Mouse (Mus musculus) hindbrain, embryonic 16.5 days (tissue): ENCODE results near the gene Nmnat1. TPM values are rescaled to one million over a fixed set of nuclear protein-coding genes. Genes with fewer than 3 reads are reported as not detected.

ENCODE experiments used
- ATAC-seq: fragments of 200-750 bp; cut with Nextera tagmentation; 2 replicates; pipeline ENCODE4 v1.8.0; 2017; ENCODE audit warnings: moderate TSS enrichment, moderate library complexity
- H3K27ac ChIP-seq: fragments of 300-500 bp; sonication (generic); 2 replicates; pipeline ENCODE4 v1.5.1; 2014; ENCODE audit warnings: low read depth, mild to moderate bottlenecking, control low read depth, low read length, moderate library complexity
- H3K27me3 ChIP-seq: fragments of 300-500 bp; sonication (generic); replicated peaks from 2 replicates; pipeline ENCODE4 v1.6.1; 2014; ENCODE audit warnings: low read length; ENCODE audit not compliant: control insufficient read depth, insufficient read depth
- H3K36me3 ChIP-seq: fragments of 300-500 bp; sonication (generic); 2 replicates; pipeline ENCODE4 v1.6.1; 2014; ENCODE audit warnings: mild to moderate bottlenecking, low read length, moderate library complexity, mixed read lengths; ENCODE audit not compliant: control insufficient read depth, insufficient read depth
- H3K4me1 ChIP-seq: fragments of 300-500 bp; sonication (generic); 2 replicates; pipeline ENCODE4 v1.6.1; 2014; ENCODE audit warnings: low read depth, low read length; ENCODE audit not compliant: control insufficient read depth, insufficient read depth
- H3K4me2 ChIP-seq: fragments of 300-500 bp; sonication (generic); 2 replicates; pipeline ENCODE4 v1.6.1; 2014; ENCODE audit warnings: mild to moderate bottlenecking, low read length, control low read depth, moderate library complexity
- H3K4me3 ChIP-seq: fragments of 300-500 bp; sonication (generic); 2 replicates; pipeline ENCODE4 v1.5.1; 2014; ENCODE audit warnings: mild to moderate bottlenecking, low read length, control low read depth, moderate library complexity
- H3K9ac ChIP-seq: fragments of 300-500 bp; sonication (generic); 2 replicates; pipeline ENCODE4 v1.6.1; 2014; ENCODE audit warnings: low read depth, mild to moderate bottlenecking, control low read depth, low read length, moderate library complexity
- H3K9me3 ChIP-seq: fragments of 300-500 bp; sonication (generic); 2 replicates; pipeline ENCODE4 v1.6.1; 2014; ENCODE audit warnings: mild to moderate bottlenecking, low read length, moderate library complexity; ENCODE audit not compliant: control insufficient read depth
- WGBS: fragments of 180-500 bp; shearing (Covaris S2); extraction: QIAGEN DNeasy Blood & Tissue Kit; methylation state at CpG from one replicate; pipeline ENCODE4 v1.1.7; 2014; 5-methylcytosine and 5-hydroxymethylcytosine counted together
- polyA plus RNA-seq: library from polyadenylated mRNA; unstranded; fragments of >200 nt; fragmentation: Nextera tagmentation; extraction: Ambion mirVana; gene quantifications from 2 replicates; pipeline ENCODE4 v1.2.1, GENCODE M21; 2015

Nmnat1 gene
- polyA plus RNA-seq = 7.7 and 9.1 TPM in 2 replicates

DNA sequence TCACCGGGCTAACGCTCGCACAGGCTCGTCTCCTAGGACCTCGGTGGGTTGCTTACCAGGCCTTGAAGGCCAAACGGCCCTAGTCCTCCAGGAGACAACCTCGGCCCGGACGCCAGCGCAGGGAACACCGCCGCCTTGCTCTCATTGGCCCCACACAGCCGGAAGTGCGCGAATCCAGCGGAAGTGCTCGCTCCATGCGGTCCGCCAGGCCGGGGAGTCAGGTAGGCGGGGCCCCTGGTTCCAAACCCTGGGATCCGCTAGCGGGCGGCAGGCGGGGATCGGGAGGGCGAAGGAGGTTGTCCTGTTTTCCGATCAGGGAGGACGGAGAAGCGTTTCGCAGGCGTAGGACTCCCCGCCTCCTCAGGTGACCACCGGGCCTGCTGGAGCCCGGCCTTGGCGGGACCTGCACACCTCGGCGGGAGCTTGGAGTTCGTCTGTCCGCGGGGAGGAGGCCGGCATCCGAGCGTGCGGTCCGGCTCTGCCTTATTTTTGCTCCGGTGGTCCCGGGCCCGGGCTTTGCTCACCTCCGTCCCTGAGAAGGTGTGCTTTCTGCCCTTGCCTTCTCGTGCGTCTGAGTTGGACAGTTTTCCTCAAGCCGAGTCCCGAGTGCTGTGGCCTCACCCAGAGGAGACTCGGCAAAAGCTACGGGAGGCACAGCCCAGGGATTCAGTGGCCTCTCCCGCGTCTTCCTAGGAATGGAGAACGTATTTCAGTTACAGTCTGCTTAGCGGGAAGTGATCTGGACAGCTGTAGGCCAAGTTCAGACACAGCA is at the start of gene Nmnat1, which contains the start of gene Lzic:
TSS of gene Nmnat1 (minus strand) at position 150 of the 772 bp plus-strand sequence.
TSS of gene Lzic (plus strand) at position 177 of the 772 bp plus-strand sequence.
- peak; percentile 97 for ATAC-seq
- Histone ChIP-seq H3K36me3 (peaks cover 16% of the 10 kb centered on the region), H3K4me1 (peaks cover 14% of the 10 kb centered on the region), H3K4me2 (peak within 1 kb of the TSS; percentile 57), H3K9ac (peak within 1 kb of the TSS; percentile 78), H3K9me3 (no peaks in the 10 kb centered on the region), H3K4me3 (peak within 1 kb of the TSS; percentile 69), H3K27me3 (no peaks in the 10 kb centered on the region), H3K27ac (peak within 1 kb of the TSS; percentile 71)
- under 1% methylated on average over 50 of the region's 60 CpGs for WGBS

DNA sequence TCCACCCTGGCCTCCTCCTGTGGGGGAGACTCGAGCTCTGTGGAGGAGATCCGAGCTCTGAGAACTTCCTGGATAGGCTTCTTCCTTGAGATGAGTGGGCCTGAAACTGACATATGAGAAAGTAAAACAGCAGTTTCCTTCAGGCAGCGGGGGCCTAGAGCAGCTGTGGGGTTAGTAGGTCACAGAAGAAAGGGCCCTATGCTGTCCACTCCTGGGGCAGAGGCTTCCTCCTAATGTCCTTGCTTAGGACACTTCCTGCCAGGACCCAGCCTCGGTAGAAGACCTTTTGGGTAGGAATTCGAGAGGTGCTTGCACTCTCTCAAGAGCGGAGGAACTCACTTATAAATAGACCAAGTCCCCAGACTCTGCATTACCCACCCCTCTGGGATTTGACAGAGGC is 44.7 kb upstream of the Nmnat1 start:
- H3K27me3 ChIP-seq = no peaks in the 10 kb centered on the region

DNA sequence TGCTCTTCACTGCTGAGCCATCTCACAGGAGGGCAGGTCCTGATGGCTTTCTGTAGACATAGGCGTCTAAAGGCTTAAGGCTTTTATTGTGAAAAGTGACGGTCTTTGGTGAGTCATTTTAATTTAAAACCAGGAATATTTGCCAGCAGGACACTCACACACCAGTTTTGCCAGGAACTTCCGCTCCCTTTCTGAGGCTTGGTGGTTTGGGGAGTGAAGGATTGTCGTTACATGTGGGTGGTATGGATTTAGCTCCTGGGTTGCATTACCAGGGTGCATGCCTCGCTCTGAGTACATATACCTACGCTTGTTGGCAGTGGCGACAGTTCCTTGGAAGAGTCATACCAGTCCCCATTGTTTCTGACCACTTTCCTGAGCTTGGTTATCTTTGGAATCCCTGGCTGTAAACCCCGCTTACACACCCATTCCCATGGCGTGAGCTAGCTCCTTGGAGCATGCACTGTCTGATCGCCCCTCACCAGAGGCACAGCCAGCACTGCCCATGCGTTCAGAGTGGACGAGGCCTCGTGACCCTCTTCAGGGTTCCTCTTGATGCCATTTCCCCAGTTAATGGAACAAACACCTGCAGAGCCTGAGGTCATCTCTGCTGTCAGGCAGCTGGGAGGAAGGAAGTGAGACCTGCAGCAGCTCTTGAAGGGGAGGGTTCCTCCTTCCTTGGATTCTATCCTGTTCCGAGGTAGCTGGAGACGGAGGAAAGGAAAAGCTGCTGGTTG is 42.8 kb upstream of the Nmnat1 start:
- ATAC-seq = no peak
- Histone ChIP-seq H3K4me1 (peaks cover 12% of the 10 kb centered on the region), H3K9me3 (no peaks in the 10 kb centered on the region), H3K27me3 (no peaks in the 10 kb centered on the region), H3K27ac (no peak overlapping the region), H3K36me3 (no peaks in the 10 kb centered on the region), H3K4me3 (no peak overlapping the region), H3K4me2 (no peak overlapping the region), H3K9ac (no peak overlapping the region)
- 84% methylated on average over 15 of the region's 15 CpGs for WGBS

More for the DNA sequence above, 44.7 kb upstream of the Nmnat1 start:
- ATAC-seq = no peak
- no peak overlapping the region for H3K4me3 ChIP-seq
- no peak overlapping the region for H3K4me2 ChIP-seq
- H3K27ac ChIP-seq = no peak overlapping the region
- WGBS = 85% methylated on average over 6 of the region's 6 CpGs
- H3K9me3 ChIP-seq = no peaks in the 10 kb centered on the region
- no peaks in the 10 kb centered on the region for H3K36me3 ChIP-seq
- peaks cover 12% of the 10 kb centered on the region for H3K4me1 ChIP-seq
- H3K9ac ChIP-seq = no peak overlapping the region

DNA sequence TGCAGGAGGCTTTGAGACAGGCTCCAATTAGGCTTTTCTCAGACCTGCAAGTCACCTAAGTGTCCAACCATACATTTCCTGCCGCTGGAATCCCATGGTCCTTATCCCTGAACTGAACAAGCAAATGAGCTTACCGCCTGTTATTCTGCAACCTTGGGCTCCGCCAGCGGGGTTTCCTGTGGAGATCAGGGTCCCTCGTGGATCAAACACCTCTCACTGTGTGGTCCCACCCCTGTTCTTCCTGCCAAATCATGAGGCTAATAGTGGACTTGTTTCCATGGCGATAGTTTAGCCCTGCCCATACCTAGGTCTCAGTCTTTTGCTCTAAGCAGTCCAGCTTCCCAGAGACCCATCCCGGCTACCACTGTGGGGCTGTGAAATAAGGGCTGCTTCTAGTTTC is 41.3 kb upstream of the Nmnat1 start:
- Histone ChIP-seq H3K27me3 (no peaks in the 10 kb centered on the region), H3K4me3 (no peak overlapping the region), H3K27ac (no peak overlapping the region), H3K9ac (no peak overlapping the region), H3K4me1 (peaks cover 12% of the 10 kb centered on the region), H3K36me3 (no peaks in the 10 kb centered on the region), H3K9me3 (no peaks in the 10 kb centered on the region), H3K4me2 (no peak overlapping the region)
- ATAC-seq = no peak
- WGBS = 38% methylated on average over 7 of the region's 7 CpGs

DNA sequence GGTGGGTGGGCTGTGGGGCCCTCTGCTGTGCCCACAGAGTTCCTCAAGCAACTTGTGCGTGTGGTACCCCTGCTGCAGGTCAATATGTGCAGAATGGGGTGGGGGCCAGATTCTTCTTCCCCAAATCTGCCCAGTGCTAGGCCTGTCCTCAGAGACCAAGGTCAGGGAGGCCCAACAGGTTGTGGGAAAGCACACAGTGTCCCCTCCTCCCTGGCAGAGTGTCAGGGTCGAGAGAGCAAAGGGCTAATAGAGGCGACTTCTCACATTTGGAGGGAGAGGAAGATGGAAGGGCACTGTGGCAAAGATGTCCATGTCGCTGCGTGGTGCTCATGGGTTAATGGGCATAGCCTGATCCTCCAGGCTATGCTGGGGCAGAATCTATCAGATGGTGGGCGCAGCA is 40.8 kb upstream of the Nmnat1 start:
- no peak overlapping the region for H3K4me3 ChIP-seq
- ATAC-seq = no peak
- WGBS = 86% methylated on average over 6 of the region's 6 CpGs
- peak overlapping the region; percentile 17; the same call in 1 of the 2 replicates for H3K9ac ChIP-seq
- H3K27me3 ChIP-seq = no peaks in the 10 kb centered on the region
- no peak overlapping the region for H3K27ac ChIP-seq
- H3K36me3 ChIP-seq = no peaks in the 10 kb centered on the region
- no peaks in the 10 kb centered on the region for H3K9me3 ChIP-seq
- peaks cover 12% of the 10 kb centered on the region for H3K4me1 ChIP-seq
- H3K4me2 ChIP-seq = no peak overlapping the region

DNA sequence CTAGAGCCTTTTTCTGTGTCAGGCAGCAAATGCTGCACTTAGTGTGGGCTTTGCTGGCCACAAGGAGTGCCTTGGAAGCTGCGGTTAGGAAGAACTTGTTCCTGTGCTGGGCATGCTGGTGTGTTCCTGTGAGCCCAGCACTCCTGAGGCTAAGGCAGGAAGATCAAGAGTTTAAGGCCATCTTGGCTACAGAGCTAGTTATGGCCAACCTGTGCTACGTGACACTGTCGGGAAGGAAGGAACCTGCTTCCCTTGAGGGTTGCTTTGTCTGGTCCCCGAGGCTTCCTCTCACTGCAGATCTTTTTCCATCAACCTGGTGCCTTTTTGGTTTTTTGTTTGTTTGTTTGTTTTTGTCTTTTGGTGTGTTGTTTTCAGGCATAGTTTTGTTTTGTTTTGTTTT is 40.2 kb upstream of the Nmnat1 start:
- no peak for ATAC-seq
- WGBS = 87% methylated on average over 4 of the region's 4 CpGs
- H3K27ac ChIP-seq = no peak overlapping the region
- H3K36me3 ChIP-seq = no peaks in the 10 kb centered on the region
- no peak overlapping the region for H3K4me3 ChIP-seq
- H3K27me3 ChIP-seq = no peaks in the 10 kb centered on the region
- no peak overlapping the region for H3K9ac ChIP-seq
- H3K4me2 ChIP-seq = no peak overlapping the region
- no peaks in the 10 kb centered on the region for H3K9me3 ChIP-seq
- H3K4me1 ChIP-seq = peaks cover 12% of the 10 kb centered on the region

DNA sequence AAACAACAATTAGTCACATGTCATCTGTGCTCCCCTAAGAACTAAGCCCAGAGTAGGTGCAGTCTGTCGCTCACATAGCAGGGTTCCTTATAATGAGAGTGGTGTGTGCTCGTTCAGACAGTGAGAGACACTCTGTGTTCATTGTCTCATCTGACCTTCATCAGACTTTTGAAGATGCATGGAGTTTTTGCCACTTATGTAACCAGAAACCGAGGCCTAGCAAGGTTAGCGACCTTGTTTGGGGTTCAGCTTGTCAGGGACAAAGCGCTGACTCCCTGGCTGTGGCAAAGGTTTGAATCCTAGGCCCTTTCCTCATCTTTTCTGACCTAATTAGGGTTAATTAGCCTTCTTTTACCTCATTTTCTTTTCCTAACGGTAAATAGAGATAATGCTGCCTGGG is 39.0 kb upstream of the Nmnat1 start:
- no peak for ATAC-seq
- no peak overlapping the region for H3K9ac ChIP-seq
- no peak overlapping the region for H3K27ac ChIP-seq
- no peaks in the 10 kb centered on the region for H3K36me3 ChIP-seq
- no peak overlapping the region for H3K4me3 ChIP-seq
- H3K4me2 ChIP-seq = no peak overlapping the region
- 68% methylated on average over 6 of the region's 6 CpGs for WGBS
- no peaks in the 10 kb centered on the region for H3K9me3 ChIP-seq
- H3K27me3 ChIP-seq = no peaks in the 10 kb centered on the region
- H3K4me1 ChIP-seq = peaks cover 17% of the 10 kb centered on the region

DNA sequence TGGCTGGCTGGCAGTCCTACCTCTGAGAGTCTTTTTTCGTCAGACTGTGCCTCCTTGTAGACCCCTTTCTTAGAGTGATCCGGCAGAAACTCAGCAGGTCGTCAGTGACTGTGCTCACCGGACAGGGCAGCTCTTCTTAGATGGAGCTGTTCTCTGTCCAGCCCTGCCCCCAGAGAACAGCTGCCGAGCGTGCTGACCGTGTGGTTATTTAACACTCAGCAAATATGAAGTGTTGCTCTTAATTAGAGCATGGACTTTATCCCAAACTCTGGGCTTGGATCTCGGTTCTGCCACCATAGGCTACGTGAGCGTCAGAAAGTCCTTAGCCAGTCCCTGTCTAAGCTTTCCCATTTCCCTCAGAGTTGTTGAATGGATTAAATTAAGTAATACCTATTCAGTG is 36.3 kb upstream of the Nmnat1 start:
- 67% methylated on average over 10 of the region's 10 CpGs for WGBS
- H3K4me3 ChIP-seq = no peak overlapping the region
- H3K27ac ChIP-seq = no peak overlapping the region
- no peaks in the 10 kb centered on the region for H3K27me3 ChIP-seq
- no peak for ATAC-seq
- no peaks in the 10 kb centered on the region for H3K36me3 ChIP-seq
- H3K9ac ChIP-seq = no peak overlapping the region
- peaks cover 14% of the 10 kb centered on the region for H3K4me1 ChIP-seq
- H3K9me3 ChIP-seq = no peaks in the 10 kb centered on the region
- H3K4me2 ChIP-seq = no peak overlapping the region
